Mouse (Mus musculus) limb, embryonic 14.5 days (tissue): ENCODE measurements at regions not wholly inside any gene's neighbourhood (a gene's known extent, or its start where the extent isn't known, plus 50 kb on each side); places are given as distances from the start of the nearest gene placed in this dataset.

Experiments
- ATAC-seq: fragments of 200-750 bp; cut with Nextera tagmentation; 2 replicates; pipeline ENCODE4 v1.8.0; 2017; ENCODE audit warnings: low read depth, moderate number of reproducible peaks, moderate TSS enrichment; ENCODE audit not compliant: low FRiP score
- DNase-seq: peaks from one replicate; pipeline ENCODE4 v3.0.0-alpha.2; 2015; ENCODE audit warnings: low spot score
- H3K27ac ChIP-seq: fragments of 300-500 bp; sonication (generic); replicated peaks from 2 replicates; pipeline ENCODE4 v1.5.1; 2014; ENCODE audit warnings: low read depth, mild to moderate bottlenecking, low read length, moderate library complexity, mixed read lengths
- H3K27me3 ChIP-seq: fragments of 300-500 bp; sonication (generic); 2 replicates; pipeline ENCODE4 v1.6.1; 2014; ENCODE audit warnings: low read length, mixed read lengths; ENCODE audit not compliant: control insufficient read depth, insufficient read depth
- H3K36me3 ChIP-seq: fragments of 300-500 bp; sonication (generic); 2 replicates; pipeline ENCODE4 v1.6.1; 2014; ENCODE audit warnings: mild to moderate bottlenecking, low read length, moderate library complexity, mixed read lengths; ENCODE audit not compliant: control insufficient read depth, insufficient read depth
- H3K4me1 ChIP-seq: fragments of 300-500 bp; sonication (generic); 2 replicates; pipeline ENCODE4 v1.6.1; 2014; ENCODE audit warnings: antibody characterized with exemption, low read length, mixed read lengths; ENCODE audit not compliant: control insufficient read depth, insufficient read depth
- H3K4me2 ChIP-seq: fragments of 300-500 bp; sonication (generic); replicated peaks from 2 replicates; pipeline ENCODE4 v1.6.1; 2014; ENCODE audit warnings: low read depth, mild to moderate bottlenecking, low read length, moderate library complexity; ENCODE audit not compliant: severe bottlenecking
- H3K4me3 ChIP-seq: fragments of 300-500 bp; sonication (generic); replicated peaks from 2 replicates; pipeline ENCODE4 v1.5.1; 2014; ENCODE audit warnings: low read length
- H3K9ac ChIP-seq: fragments of 300-500 bp; sonication (generic); 2 replicates; pipeline ENCODE4 v1.6.1; 2014; ENCODE audit warnings: mild to moderate bottlenecking, low read depth, low read length, moderate library complexity; ENCODE audit not compliant: severe bottlenecking
- H3K9me3 ChIP-seq: fragments of 300-500 bp; sonication (generic); 2 replicates; pipeline ENCODE4 v1.6.1; 2016; ENCODE audit warnings: low read length; ENCODE audit not compliant: control insufficient read depth
- POLR2A ChIP-seq: fragments of 200-500 bp; IDR thresholded peaks from 2 replicates; pipeline ENCODE4 v1.8.0; 2012; ENCODE audit warnings: inconsistent platforms, mild to moderate bottlenecking, moderate library complexity, borderline replicate concordance; ENCODE audit not compliant: insufficient read depth, insufficient read length; ENCODE audit errors: extremely low read depth
- WGBS: fragments of 180-500 bp; shearing (Covaris S2); extraction: QIAGEN DNeasy Blood & Tissue Kit; methylation state at CpG from one replicate; pipeline ENCODE4 v1.1.7; 2014; 5-methylcytosine and 5-hydroxymethylcytosine counted together

DNA sequence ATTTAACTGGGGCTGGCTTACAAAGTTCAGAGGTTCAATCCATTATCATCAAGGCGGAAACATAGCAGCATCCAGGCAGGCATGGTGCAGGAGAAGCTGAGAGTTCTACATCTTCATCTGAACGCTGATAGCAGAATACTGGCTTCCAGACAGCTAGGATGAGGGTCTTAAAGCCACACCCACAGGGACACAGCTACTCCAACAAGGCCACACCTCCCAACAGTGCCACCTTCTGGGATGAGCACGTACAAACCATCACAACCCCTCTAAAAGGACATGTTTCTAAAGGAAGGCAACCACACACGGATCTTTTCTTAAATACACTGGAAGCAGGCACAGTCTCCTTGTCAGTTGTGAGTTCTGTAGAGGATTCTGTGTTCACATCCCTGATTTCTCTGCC is 74.4 kb downstream of the Mis18a start:
- Histone ChIP-seq H3K4me2 (no peak overlapping the region), H3K9me3 (no peaks in the 10 kb centered on the region), H3K36me3 (no peaks in the 10 kb centered on the region), H3K4me1 (peaks cover 9% of the 10 kb centered on the region), H3K27me3 (no peaks in the 10 kb centered on the region), H3K9ac (no peak overlapping the region), H3K27ac (no peak overlapping the region), H3K4me3 (no peak overlapping the region)
- 70% methylated on average over 4 of the region's 4 CpGs for WGBS
- no peak for TF ChIP-seq POLR2A
- DNase-seq (no peak), ATAC-seq (no peak)

DNA sequence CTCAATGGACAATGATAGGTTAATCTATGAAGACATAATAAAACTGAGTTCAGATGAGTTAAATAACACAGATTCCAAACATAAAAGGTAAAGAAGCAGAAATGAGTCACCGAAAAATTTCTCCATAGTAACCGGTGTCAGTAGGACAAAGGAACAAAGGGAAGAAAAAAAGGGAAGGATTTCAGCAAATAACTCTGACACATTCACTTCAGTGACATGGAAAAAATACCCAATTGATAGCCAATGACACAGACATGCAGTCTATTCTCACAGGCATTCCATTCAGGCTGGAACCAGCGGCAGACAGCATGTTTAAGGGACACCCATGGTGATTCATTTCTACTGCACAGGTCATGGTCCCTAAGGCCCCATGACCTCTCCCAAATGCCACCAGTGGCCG is 79.0 kb downstream of the Mis18a start:
- WGBS = 87% methylated on average over 4 of the region's 4 CpGs
- no peaks in the 10 kb centered on the region for H3K27me3 ChIP-seq
- ATAC-seq (no peak), DNase-seq (no peak)
- H3K27ac ChIP-seq = no peak overlapping the region
- no peaks in the 10 kb centered on the region for H3K36me3 ChIP-seq
- no peak overlapping the region for H3K9ac ChIP-seq
- no peak overlapping the region for H3K4me3 ChIP-seq
- H3K4me2 ChIP-seq = no peak overlapping the region
- no peaks in the 10 kb centered on the region for H3K4me1 ChIP-seq
- TF ChIP-seq POLR2A = no peak
- H3K9me3 ChIP-seq = no peaks in the 10 kb centered on the region

GRCm38 (mm10) chr16:90642671-90643070 is 84.5 kb downstream of the Mis18a start:
- no peak for TF ChIP-seq POLR2A
- no peak for DNase-seq
- Histone ChIP-seq H3K36me3 (no peaks in the 10 kb centered on the region), H3K4me1 (no peaks in the 10 kb centered on the region), H3K4me3 (no peak overlapping the region), H3K27ac (no peak overlapping the region), H3K9ac (no peak overlapping the region), H3K27me3 (no peaks in the 10 kb centered on the region), H3K4me2 (no peak overlapping the region), H3K9me3 (no peaks in the 10 kb centered on the region)
- no peak for ATAC-seq
- WGBS = 90% methylated on average over 6 of the region's 6 CpGs

DNA sequence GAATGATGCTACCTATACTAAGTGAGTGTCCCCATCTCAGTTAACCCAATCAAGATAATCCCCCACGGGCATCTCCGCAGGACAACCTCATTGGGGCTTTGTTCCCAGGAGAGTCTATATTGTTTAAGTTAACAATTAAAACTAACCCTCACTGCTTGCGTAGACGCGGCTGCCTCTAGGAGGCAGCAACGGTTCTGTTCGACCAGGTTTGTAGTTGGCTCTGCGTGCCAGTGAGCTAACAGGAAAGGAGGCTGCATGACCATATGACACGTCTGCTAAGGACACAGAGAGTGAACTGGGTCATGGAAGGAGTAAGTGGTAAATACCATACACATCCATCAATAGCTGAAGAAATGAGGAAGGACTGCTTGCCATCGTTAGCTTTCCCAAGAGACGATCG is 92.0 kb downstream of the Mis18a start:
- Histone ChIP-seq H3K4me3 (no peak overlapping the region), H3K27me3 (no peaks in the 10 kb centered on the region), H3K27ac (no peak overlapping the region), H3K4me1 (peaks cover 4% of the 10 kb centered on the region; the same call in 1 of the 2 replicates), H3K9me3 (no peaks in the 10 kb centered on the region; the same call in 1 of the 2 replicates), H3K4me2 (no peak overlapping the region), H3K36me3 (no peaks in the 10 kb centered on the region), H3K9ac (no peak overlapping the region)
- 53% methylated on average over 12 of the region's 12 CpGs for WGBS
- DNase-seq (no peak), ATAC-seq (no peak)
- no peak for TF ChIP-seq POLR2A

DNA sequence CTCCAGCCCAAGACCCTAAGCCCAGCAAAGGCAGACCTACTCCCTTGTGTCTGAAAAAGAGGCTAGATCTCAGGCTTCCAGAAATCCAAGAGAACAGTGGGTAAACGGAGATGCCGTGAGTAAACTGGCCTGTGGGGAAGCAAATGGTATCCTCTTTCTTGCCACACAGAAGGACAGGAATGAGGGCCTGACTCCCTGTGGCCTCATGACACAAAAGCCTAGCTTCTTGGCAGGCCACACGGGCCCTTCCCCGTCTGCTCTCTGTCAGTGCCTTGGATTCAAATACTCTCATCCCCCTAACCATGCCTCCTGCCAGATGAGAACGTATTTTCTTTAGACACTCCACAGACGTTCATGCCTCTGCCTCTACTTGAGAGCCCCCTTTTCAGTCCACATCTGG is 97.2 kb downstream of the Mis18a start:
- TF ChIP-seq POLR2A = no peak
- Histone ChIP-seq H3K4me3 (no peak overlapping the region), H3K4me1 (peaks cover 37% of the 10 kb centered on the region), H3K9ac (0 out of 2 replicates have a peak overlapping the region, but pooled peaks have one; percentile 25), H3K4me2 (no peak overlapping the region), H3K27me3 (no peaks in the 10 kb centered on the region), H3K36me3 (no peaks in the 10 kb centered on the region), H3K9me3 (no peaks in the 10 kb centered on the region; the same call in 1 of the 2 replicates), H3K27ac (peak overlapping the region; percentile 89)
- WGBS = 17% methylated on average over 6 of the region's 6 CpGs
- DNase-seq (peak; percentile 59), ATAC-seq (no peak)
